Mouse (Mus musculus): ENCODE results near the gene Fchsd2. TPM values are rescaled to one million over a fixed set of nuclear protein-coding genes. Genes with fewer than 3 reads are reported as not detected.

Fchsd2 gene
- polyA plus RNA-seq, 1 experiment from 2014 or later = 33.2 TPM

DNA sequence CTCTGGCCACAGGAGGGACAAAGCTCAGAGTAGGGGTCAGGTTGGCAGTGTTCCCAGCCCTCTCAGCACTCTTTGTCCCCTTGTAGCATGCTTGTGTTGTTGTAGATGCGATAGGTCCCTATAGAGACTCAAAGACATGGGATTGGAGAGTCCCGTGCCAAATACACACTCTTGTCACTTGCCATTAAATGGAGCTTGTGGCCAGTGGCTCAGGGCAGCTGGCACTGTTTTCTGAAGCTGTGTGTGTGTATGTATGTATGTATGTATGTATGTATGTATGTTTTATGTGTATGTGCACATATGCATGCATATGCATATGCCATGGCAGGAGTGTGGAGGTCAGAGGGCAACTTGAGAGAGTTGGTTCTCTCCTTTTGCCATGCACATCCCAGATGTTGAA lies 235.1 kb downstream of the Fchsd2 start:
- Histone ChIP-seq H3K4me3 (ENCODE audit: low read depth, low read length) (no peak overlapping the region), H3K36me3 (ENCODE audit: control insufficient read depth, insufficient read depth, low read length) (no peaks in the 10 kb centered on the region), H3K27ac (ENCODE audit: low read depth, low read length) (no peak overlapping the region), H3K27me3 (ENCODE audit: control insufficient read depth, insufficient read depth, low read length) (no peaks in the 10 kb centered on the region), H3K9ac (ENCODE audit: low read length) (no peak overlapping the region), H3K9me3 (ENCODE audit: control insufficient read depth, low read length) (no peaks in the 10 kb centered on the region), H3K4me1 (replicated peaks; ENCODE audit: control insufficient read depth, insufficient read depth, low read length) (no peaks in the 10 kb centered on the region; the same call in 1 of the 2 replicates), H3K4me2 (ENCODE audit: low read depth, low read length, severe bottlenecking) (no peak overlapping the region)
- ATAC-seq (replicated peaks; ENCODE audit: low FRiP score) = no peak
- no peak for DNase-seq (ENCODE audit: low spot score)
- 87% methylated on average over 2 of the region's 2 CpGs for WGBS

- H3K36me3 ChIP-seq (ENCODE audit: control insufficient read depth, insufficient read depth, low read length) = no peaks in the 10 kb centered on the region
- no peaks in the 10 kb centered on the region; the same call in 1 of the 2 replicates for H3K4me1 ChIP-seq (replicated peaks; ENCODE audit: control insufficient read depth, insufficient read depth, low read length)
- no peaks in the 10 kb centered on the region for H3K9me3 ChIP-seq (ENCODE audit: control insufficient read depth, low read length)
- H3K4me3 ChIP-seq (ENCODE audit: low read depth, low read length) = no peak overlapping the region
- no peak overlapping the region for H3K9ac ChIP-seq (ENCODE audit: low read length)
- ATAC-seq (replicated peaks; ENCODE audit: low FRiP score) (no peak), DNase-seq (ENCODE audit: low spot score) (no peak)
- no peaks in the 10 kb centered on the region for H3K27me3 ChIP-seq (ENCODE audit: control insufficient read depth, insufficient read depth, low read length)
- no peak overlapping the region for H3K4me2 ChIP-seq (ENCODE audit: low read depth, low read length, severe bottlenecking)
- no peak overlapping the region for H3K27ac ChIP-seq (ENCODE audit: low read depth, low read length)
- 64% methylated on average over 4 of the region's 4 CpGs for WGBS
Measured at GRCm38 (mm10) chr7:101328621-101329158, 236.0 kb downstream of the Fchsd2 start.

DNA sequence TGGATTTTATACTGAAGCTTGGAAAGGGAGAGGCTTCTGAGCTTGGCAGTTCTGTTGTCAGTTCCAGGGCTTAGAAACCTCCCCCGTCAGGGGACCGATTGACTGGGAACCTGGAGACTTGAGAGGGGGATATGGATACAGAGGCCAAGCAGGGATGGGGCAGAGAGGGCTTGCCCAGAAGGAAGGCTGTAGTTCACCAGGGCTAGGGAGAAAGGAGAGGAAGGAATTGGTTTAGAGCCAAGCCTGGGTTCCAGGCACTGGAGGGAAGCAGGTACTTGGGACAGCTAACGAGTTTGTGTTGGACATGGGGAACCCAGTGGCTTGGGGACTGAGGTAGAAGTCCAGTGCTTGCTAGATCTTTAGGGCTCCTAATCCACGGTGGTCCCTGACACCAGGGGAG lies 236.9 kb downstream of the Fchsd2 start:
- Histone ChIP-seq H3K4me3 (ENCODE audit: low read depth, low read length) (no peak overlapping the region), H3K9ac (ENCODE audit: low read length) (no peak overlapping the region; the same call in 1 of the 2 replicates), H3K9me3 (ENCODE audit: control insufficient read depth, low read length) (no peaks in the 10 kb centered on the region), H3K4me1 (replicated peaks; ENCODE audit: control insufficient read depth, insufficient read depth, low read length) (no peaks in the 10 kb centered on the region; the same call in 1 of the 2 replicates), H3K36me3 (ENCODE audit: control insufficient read depth, insufficient read depth, low read length) (no peaks in the 10 kb centered on the region), H3K4me2 (ENCODE audit: low read depth, low read length, severe bottlenecking) (no peak overlapping the region), H3K27me3 (ENCODE audit: control insufficient read depth, insufficient read depth, low read length) (no peaks in the 10 kb centered on the region), H3K27ac (ENCODE audit: low read depth, low read length) (no peak overlapping the region)
- no peak for ATAC-seq (replicated peaks; ENCODE audit: low FRiP score)
- DNase-seq (ENCODE audit: low spot score) = no peak
- 79% methylated on average over 4 of the region's 4 CpGs for WGBS

DNA sequence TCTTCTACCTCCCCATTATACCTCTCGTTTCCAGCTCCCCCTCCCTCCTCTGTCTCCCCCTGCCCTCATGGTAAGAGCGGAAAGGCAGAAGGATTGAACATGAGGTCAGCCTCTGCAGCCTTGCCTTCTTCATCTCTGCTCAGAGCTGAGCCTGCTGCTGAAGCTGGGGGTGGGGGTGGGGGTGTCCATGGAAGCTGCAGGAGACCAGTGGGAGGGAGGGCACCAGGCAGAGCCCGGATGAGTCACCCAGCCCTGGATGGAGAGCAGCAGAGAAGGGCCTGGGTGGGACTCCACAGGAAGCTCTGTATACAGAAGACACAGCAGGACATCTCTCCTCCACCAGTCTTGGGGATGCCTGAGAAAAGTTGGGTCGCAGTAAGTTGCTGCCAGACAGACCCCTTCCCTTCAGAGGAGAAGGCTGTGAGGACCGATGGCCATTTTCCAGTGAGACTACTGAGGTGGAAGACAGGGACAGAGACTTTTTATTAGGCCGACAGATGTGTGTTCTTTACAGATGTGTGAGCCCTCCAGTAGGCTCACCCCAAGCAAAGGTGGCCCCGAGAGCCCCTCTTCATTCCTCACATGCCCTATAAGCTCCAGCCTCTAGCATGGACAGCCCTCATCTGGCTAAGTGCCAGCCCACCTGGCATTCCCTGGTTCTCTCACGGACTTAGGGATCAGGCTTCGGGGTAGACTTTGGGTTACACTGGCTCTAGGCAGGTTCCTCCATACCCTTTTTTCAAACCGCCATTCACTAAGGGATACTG lies 237.6 kb downstream of the Fchsd2 start:
- 72% methylated on average over 10 of the region's 10 CpGs for WGBS
- Histone ChIP-seq H3K36me3 (ENCODE audit: control insufficient read depth, insufficient read depth, low read length) (no peaks in the 10 kb centered on the region), H3K9ac (ENCODE audit: low read length) (no peak overlapping the region), H3K27ac (ENCODE audit: low read depth, low read length) (no peak overlapping the region), H3K27me3 (ENCODE audit: control insufficient read depth, insufficient read depth, low read length) (no peaks in the 10 kb centered on the region), H3K4me3 (ENCODE audit: low read depth, low read length) (no peak overlapping the region), H3K4me1 (replicated peaks; ENCODE audit: control insufficient read depth, insufficient read depth, low read length) (no peaks in the 10 kb centered on the region; the same call in 1 of the 2 replicates), H3K4me2 (ENCODE audit: low read depth, low read length, severe bottlenecking) (no peak overlapping the region), H3K9me3 (ENCODE audit: control insufficient read depth, low read length) (no peaks in the 10 kb centered on the region)
- DNase-seq (ENCODE audit: low spot score) (no peak), ATAC-seq (replicated peaks; ENCODE audit: low FRiP score) (no peak)

DNA sequence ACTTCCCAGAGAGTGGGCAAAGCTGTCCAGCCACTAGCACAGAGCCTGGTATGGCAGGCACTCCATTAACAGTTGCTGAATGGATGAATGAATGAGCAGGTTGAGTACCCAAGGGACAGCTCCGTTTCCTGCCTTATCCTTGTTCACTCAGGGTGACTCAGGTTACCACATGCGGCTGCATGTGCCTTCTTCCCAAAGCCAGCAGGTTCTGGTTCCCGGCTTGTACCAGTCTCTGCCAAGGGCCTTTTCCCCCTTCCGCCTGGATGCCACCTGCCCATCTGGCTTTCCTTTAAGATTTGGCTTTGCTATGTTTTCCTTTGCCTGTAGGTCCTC lies 238.1 kb downstream of the Fchsd2 start:
- Histone ChIP-seq H3K4me2 (ENCODE audit: low read depth, low read length, severe bottlenecking) (no peak overlapping the region), H3K9ac (ENCODE audit: low read length) (no peak overlapping the region), H3K27me3 (ENCODE audit: control insufficient read depth, insufficient read depth, low read length) (no peaks in the 10 kb centered on the region), H3K4me1 (replicated peaks; ENCODE audit: control insufficient read depth, insufficient read depth, low read length) (no peaks in the 10 kb centered on the region; the same call in 1 of the 2 replicates), H3K4me3 (ENCODE audit: low read depth, low read length) (no peak overlapping the region), H3K27ac (ENCODE audit: low read depth, low read length) (no peak overlapping the region), H3K9me3 (ENCODE audit: control insufficient read depth, low read length) (no peaks in the 10 kb centered on the region), H3K36me3 (ENCODE audit: control insufficient read depth, insufficient read depth, low read length) (no peaks in the 10 kb centered on the region)
- ATAC-seq (replicated peaks; ENCODE audit: low FRiP score) (no peak), DNase-seq (ENCODE audit: low spot score) (no peak)
- 71% methylated on average over 4 of the region's 4 CpGs for WGBS

DNA sequence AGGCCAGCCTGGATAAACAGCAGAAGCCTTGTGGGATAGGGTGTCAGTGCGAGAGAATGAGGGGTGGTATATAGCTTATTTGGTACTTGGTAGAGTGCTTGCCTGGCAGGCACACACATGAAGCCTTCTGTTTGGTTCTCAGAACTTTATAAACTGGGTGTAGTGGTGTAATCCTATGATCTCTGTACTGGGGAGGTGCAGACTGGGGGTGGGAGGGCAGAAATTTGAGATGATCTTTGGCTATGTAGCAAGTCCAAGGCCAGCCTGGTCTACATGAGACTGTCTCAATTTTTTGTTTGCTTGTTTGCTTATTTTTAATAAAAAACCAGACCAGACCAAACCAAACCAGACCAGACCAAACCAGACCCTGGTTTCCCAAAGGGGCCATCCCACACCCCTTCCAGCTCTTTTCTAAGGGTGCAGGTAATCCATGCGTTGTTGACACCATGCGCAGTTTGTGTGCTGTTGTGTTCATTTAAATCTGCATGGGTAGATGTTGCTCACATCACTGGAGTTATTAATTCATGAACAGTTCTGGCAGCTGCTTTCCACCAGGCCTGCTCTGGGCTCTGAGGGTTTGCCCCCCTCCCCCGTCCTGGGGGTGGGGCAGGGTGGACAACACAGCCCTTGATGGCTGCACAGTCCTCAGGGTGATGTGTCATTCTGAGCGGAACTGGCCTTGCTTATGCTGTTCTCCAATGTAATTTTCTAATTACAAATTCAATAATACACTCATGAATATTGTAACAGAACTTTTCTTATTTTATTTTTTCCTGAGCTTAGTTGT lies 239.6 kb downstream of the Fchsd2 start:
- no peaks in the 10 kb centered on the region for H3K27me3 ChIP-seq (ENCODE audit: control insufficient read depth, insufficient read depth, low read length)
- no peaks in the 10 kb centered on the region; the same call in 1 of the 2 replicates for H3K4me1 ChIP-seq (replicated peaks; ENCODE audit: control insufficient read depth, insufficient read depth, low read length)
- ATAC-seq (replicated peaks; ENCODE audit: low FRiP score) (no peak), DNase-seq (ENCODE audit: low spot score) (no peak)
- no peak overlapping the region for H3K27ac ChIP-seq (ENCODE audit: low read depth, low read length)
- H3K4me3 ChIP-seq (ENCODE audit: low read depth, low read length) = no peak overlapping the region
- H3K4me2 ChIP-seq (ENCODE audit: low read depth, low read length, severe bottlenecking) = no peak overlapping the region
- H3K9me3 ChIP-seq (ENCODE audit: control insufficient read depth, low read length) = no peaks in the 10 kb centered on the region
- H3K36me3 ChIP-seq (ENCODE audit: control insufficient read depth, insufficient read depth, low read length) = no peaks in the 10 kb centered on the region
- H3K9ac ChIP-seq (ENCODE audit: low read length) = no peak overlapping the region
- WGBS = 83% methylated on average over 5 of the region's 5 CpGs

Other genes starting within 250 kb of the Fchsd2 start
- gene Relt, start 229.4 kb upstream of the Fchsd2 start, polyA plus RNA-seq (2014; fragmentation: Nextera tagmentation; extraction: Ambion mirVana) = 2.5 and 2.7 TPM in 2 replicates
- gene Arhgef17, start 160.8 kb upstream of the Fchsd2 start, polyA plus RNA-seq (2014; fragmentation: Nextera tagmentation; extraction: Ambion mirVana) = 7.8 and 10.1 TPM in 2 replicates
- 1.9 and 3.3 TPM in 2 replicates for gene P2ry6, start 118.2 kb upstream of the Fchsd2 start, polyA plus RNA-seq (2014; fragmentation: Nextera tagmentation; extraction: Ambion mirVana)
- gene P2ry2, start 80.0 kb upstream of the Fchsd2 start, polyA plus RNA-seq (2014; fragmentation: Nextera tagmentation; extraction: Ambion mirVana) = 0.23 and 0.29 TPM in 2 replicates
- 15.9 and 16.4 TPM in 2 replicates for gene Atg16l2, start 209.4 kb downstream of the Fchsd2 start, polyA plus RNA-seq (2014; fragmentation: Nextera tagmentation; extraction: Ambion mirVana)
- gene Stard10, start 224.2 kb downstream of the Fchsd2 start, polyA plus RNA-seq (2014; fragmentation: Nextera tagmentation; extraction: Ambion mirVana) = 6.3 and 8.6 TPM in 2 replicates